Mouse (Mus musculus) c-Kit-positive CD71-positive TER-119-negative erythroid progenitor cells, embryonic 14.5 days (primary cell): ENCODE data around the gene Zc3h10.
A peak's percentile ranks its signal among the peaks of the same experiment; 100 is the strongest.
"Not testable (repeated sequence)": the region's sequence is repeated elsewhere in the genome, so short reads cannot be mapped to it uniquely, and the experiment has no call there.

Experiments used
- DNase-seq: peaks from one replicate; pipeline ENCODE4 v3.0.0-alpha.2; 2013; ENCODE audit warnings: low read depth

Zc3h10 gene

GRCm38 (mm10) chr10:128497134-128497737 lies 50.3 kb downstream of the Zc3h10 start:
- DNase-seq, result no peak

GRCm38 (mm10) chr10:128496509-128497077 lies 51.0 kb downstream of the Zc3h10 start:
- no peak for DNase-seq

- no peak for DNase-seq
These were observed 51.7 kb downstream of the Zc3h10 start for GRCm38 (mm10) chr10:128495903-128496302.

- no peak for DNase-seq
These were observed 52.3 kb downstream of the Zc3h10 start for GRCm38 (mm10) chr10:128495270-128495669.

- DNase-seq, result no peak
These were observed 52.8 kb downstream of the Zc3h10 start for GRCm38 (mm10) chr10:128494667-128495245.

GRCm38 (mm10) chr10:128493695-128494666 lies 53.6 kb downstream of the Zc3h10 start, which contains the start of gene Myl6:
Gene Myl6, minus strand, starts transcription at chr10:128494145.
- DNase-seq, result peak; percentile 99

- no peak for DNase-seq
These were observed 54.3 kb downstream of the Zc3h10 start for GRCm38 (mm10) chr10:128493319-128493694.

GRCm38 (mm10) chr10:128492633-128493311 lies 54.8 kb downstream of the Zc3h10 start:
- DNase-seq, result no peak

- not testable (repeated sequence) for DNase-seq
These were observed 55.5 kb downstream of the Zc3h10 start for GRCm38 (mm10) chr10:128492051-128492450.
